Mouse (Mus musculus) limb, embryonic 12.5 days (tissue): Measurements from ENCODE around the gene Mrgpre. TPM values are rescaled to one million over a fixed set of nuclear protein-coding genes. Genes with fewer than 3 reads are reported as not detected.

Source experiments
- ATAC-seq: fragments of 200-750 bp; cut with Nextera tagmentation; 2 replicates; pipeline ENCODE4 v1.8.0; 2017; ENCODE audit warnings: low read depth, moderate TSS enrichment; ENCODE audit not compliant: insufficient number of reproducible peaks, insufficient read depth, low FRiP score, low TSS enrichment
- H3K27ac ChIP-seq: fragments of 300-500 bp; sonication (generic); 2 replicates; pipeline ENCODE4 v1.5.1; 2016; ENCODE audit warnings: mild to moderate bottlenecking, moderate library complexity
- H3K27me3 ChIP-seq: fragments of 300-500 bp; sonication (generic); 2 replicates; pipeline ENCODE4 v1.6.1; 2016; ENCODE audit warnings: mild to moderate bottlenecking, moderate library complexity
- H3K36me3 ChIP-seq: fragments of 300-500 bp; sonication (generic); 2 replicates; pipeline ENCODE4 v1.6.1; 2016; ENCODE audit warnings: mild to moderate bottlenecking, moderate library complexity
- H3K4me1 ChIP-seq: fragments of 300-500 bp; sonication (generic); replicated peaks from 2 replicates; pipeline ENCODE4 v1.6.1; 2016
- H3K4me2 ChIP-seq: fragments of 300-500 bp; sonication (generic); 2 replicates; pipeline ENCODE4 v1.6.1; 2016; ENCODE audit warnings: mild to moderate bottlenecking, moderate library complexity
- H3K4me3 ChIP-seq: fragments of 300-500 bp; sonication (generic); replicated peaks from 2 replicates; pipeline ENCODE4 v1.5.1; 2016; ENCODE audit warnings: mild to moderate bottlenecking
- H3K9ac ChIP-seq: fragments of 300-500 bp; sonication (generic); replicated peaks from 2 replicates; pipeline ENCODE4 v1.6.1; 2016; ENCODE audit warnings: mild to moderate bottlenecking, moderate library complexity
- H3K9me3 ChIP-seq: fragments of 300-500 bp; sonication (generic); 2 replicates; pipeline ENCODE4 v1.6.1; 2016; ENCODE audit warnings: mild to moderate bottlenecking, moderate library complexity
- WGBS: fragments of 180-500 bp; shearing (Covaris S2); methylation state at CpG from one replicate; pipeline ENCODE4 v1.1.7; 2016; 5-methylcytosine and 5-hydroxymethylcytosine counted together
- polyA plus RNA-seq: library from polyadenylated mRNA; unstranded; fragments of >200 nt; fragmentation: Nextera tagmentation; extraction: Ambion mirVana; gene quantifications from 2 replicates; pipeline ENCODE4 v1.2.1, GENCODE M21; 2016

The Mrgpre gene
- polyA plus RNA-seq, 1 experiment from 2014 or later, result 1.2 TPM

DNA sequence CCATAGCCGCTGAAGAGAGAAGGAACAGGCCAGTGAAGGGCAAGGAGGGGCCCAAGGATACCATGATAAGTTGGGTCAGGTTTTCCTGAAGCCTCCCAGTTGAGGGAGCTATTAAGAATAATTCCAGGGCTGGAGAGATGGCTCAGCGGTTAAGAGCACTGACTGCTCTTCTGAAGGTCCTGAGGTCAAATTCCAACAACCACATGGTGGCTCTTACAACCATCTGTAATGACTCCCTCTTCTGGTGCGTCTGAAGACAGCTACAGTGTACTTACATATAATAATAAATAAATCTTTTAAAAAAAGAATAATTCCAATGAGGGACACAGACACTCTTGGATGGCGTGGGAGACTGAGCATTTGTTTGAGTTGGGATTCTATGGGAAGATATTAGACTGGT is 34.9 kb upstream of the Mrgpre start:
- no peak overlapping the region for H3K9ac ChIP-seq
- 77% methylated on average over 4 of the region's 4 CpGs for WGBS
- peaks cover 11% of the 10 kb centered on the region for H3K4me1 ChIP-seq
- H3K4me2 ChIP-seq, result no peak overlapping the region
- no peak overlapping the region for H3K27ac ChIP-seq
- H3K9me3 ChIP-seq, result no peaks in the 10 kb centered on the region
- H3K4me3 ChIP-seq, result no peak overlapping the region
- ATAC-seq, result no peak
- peaks cover 44% of the 10 kb centered on the region for H3K36me3 ChIP-seq
- H3K27me3 ChIP-seq, result no peaks in the 10 kb centered on the region

DNA sequence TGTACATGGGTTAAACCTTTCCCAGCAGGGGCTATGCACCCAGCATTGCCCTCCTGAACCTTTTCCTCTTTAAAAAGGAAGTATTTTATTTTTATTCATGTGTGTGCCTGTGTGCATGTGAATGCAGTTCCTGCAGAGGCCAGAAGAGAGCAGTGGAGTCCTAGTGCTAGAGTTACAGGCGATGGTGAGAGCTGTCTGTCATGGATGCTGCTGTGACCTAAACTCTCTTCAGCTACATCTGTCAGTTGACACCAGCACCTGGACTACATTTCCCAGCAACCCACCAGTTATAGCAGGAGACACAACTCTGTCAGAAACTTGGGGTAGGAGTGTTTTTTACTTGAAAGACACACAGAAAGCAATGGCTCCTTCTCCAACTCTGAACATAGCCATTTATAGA is 24.6 kb upstream of the Mrgpre start:
- no peak overlapping the region for H3K4me3 ChIP-seq
- H3K9ac ChIP-seq, result no peak overlapping the region
- H3K27ac ChIP-seq, result no peak overlapping the region
- no peaks in the 10 kb centered on the region for H3K9me3 ChIP-seq
- no peaks in the 10 kb centered on the region for H3K4me1 ChIP-seq
- 56% methylated on average over 1 of the region's 1 CpGs for WGBS
- ATAC-seq, result no peak
- no peaks in the 10 kb centered on the region for H3K27me3 ChIP-seq
- H3K4me2 ChIP-seq, result no peak overlapping the region
- H3K36me3 ChIP-seq, result peaks cover 94% of the 10 kb centered on the region

DNA sequence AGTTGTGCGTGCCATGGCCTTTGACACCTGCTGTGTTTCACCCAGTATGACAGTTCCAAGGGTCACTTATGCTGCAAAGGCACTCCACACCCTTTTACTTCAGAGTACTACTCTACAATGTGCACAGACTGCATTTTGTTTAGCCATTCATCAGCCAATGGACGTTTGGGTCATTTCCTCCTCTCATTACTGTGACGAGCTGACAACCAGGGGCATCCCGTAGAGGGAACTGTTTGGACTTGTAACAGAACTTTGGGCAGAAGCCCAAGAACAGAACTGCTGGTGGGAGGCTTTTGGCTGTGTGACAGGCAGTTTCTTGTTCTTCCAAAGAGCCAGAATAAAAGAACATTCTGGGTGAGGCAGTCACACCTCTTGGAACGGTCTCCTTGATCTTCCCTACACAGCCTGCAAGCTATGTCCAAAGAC is 20.9 kb upstream of the Mrgpre start:
- Histone ChIP-seq H3K27me3 (no peaks in the 10 kb centered on the region), H3K27ac (no peak overlapping the region), H3K9ac (no peak overlapping the region), H3K36me3 (peaks cover 95% of the 10 kb centered on the region), H3K4me1 (no peaks in the 10 kb centered on the region), H3K4me2 (no peak overlapping the region), H3K9me3 (no peaks in the 10 kb centered on the region), H3K4me3 (no peak overlapping the region)
- 77% methylated on average over 5 of the region's 5 CpGs for WGBS
- no peak for ATAC-seq

DNA sequence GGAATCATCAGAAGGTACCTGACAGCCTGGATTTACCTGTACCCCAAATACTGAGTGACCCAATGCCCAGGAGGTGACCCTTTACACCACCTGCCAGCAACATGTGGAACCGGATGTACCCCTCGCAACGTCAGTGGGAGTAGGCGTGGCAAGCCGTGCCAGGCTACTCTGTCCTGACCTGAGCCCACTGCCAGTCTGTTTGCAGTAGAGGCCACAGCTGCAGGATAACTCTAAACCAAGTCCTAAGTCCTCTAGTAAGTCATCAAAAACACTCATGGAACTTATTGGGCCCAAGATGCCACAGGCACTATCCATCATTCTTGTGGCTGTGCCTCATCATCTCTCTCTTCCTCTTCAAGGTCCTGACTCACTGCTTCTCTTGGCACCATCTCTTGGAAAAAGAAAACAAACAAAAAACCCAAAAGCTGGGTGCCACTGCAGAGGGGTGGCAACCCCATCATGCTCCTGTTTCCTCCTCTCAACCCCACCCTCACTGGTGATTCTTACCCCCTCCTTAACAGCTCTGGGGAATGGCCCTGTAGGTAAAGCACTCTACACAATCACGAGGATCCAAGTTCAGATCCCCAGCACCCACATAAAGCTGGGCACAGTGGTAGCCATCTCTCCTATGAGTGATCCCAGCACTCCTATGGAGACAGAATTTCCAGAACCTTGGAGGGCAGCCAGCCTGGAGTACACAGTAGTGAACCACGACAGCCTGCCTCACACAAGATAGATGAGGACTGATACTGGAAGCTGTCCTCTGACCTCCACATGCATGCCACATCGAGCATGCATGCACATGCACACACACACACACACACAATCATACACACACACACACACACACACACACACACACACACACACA is 17.1 kb upstream of the Mrgpre start:
- no peak overlapping the region for H3K27ac ChIP-seq
- H3K4me2 ChIP-seq, result no peak overlapping the region
- H3K4me3 ChIP-seq, result no peak overlapping the region
- no peaks in the 10 kb centered on the region for H3K9me3 ChIP-seq
- H3K36me3 ChIP-seq, result peaks cover 95% of the 10 kb centered on the region
- H3K4me1 ChIP-seq, result no peaks in the 10 kb centered on the region
- WGBS, result 92% methylated on average over 8 of the region's 8 CpGs
- no peak overlapping the region for H3K9ac ChIP-seq
- no peak for ATAC-seq
- H3K27me3 ChIP-seq, result no peaks in the 10 kb centered on the region

GRCm38 (mm10) chr7:143800770-143801169 is 16.5 kb upstream of the Mrgpre start:
- no peak for ATAC-seq
- H3K4me3 ChIP-seq, result no peak overlapping the region
- 75% methylated on average over 1 of the region's 1 CpGs for WGBS
- H3K9me3 ChIP-seq, result no peaks in the 10 kb centered on the region
- H3K9ac ChIP-seq, result no peak overlapping the region
- H3K36me3 ChIP-seq, result peaks cover 95% of the 10 kb centered on the region
- no peak overlapping the region for H3K27ac ChIP-seq
- H3K27me3 ChIP-seq, result no peaks in the 10 kb centered on the region
- no peak overlapping the region for H3K4me2 ChIP-seq
- H3K4me1 ChIP-seq, result no peaks in the 10 kb centered on the region

- Histone ChIP-seq H3K4me2 (no peak overlapping the region), H3K4me3 (no peak overlapping the region), H3K9me3 (no peaks in the 10 kb centered on the region), H3K27ac (no peak overlapping the region), H3K27me3 (no peaks in the 10 kb centered on the region), H3K9ac (no peak overlapping the region), H3K4me1 (no peaks in the 10 kb centered on the region), H3K36me3 (peaks cover 91% of the 10 kb centered on the region)
- no peak for ATAC-seq
- 88% methylated on average over 4 of the region's 4 CpGs for WGBS
Observed at GRCm38 (mm10) chr7:143798783-143799182, 14.5 kb upstream of the Mrgpre start.

- WGBS, result 61% methylated on average over 4 of the region's 4 CpGs
- no peak overlapping the region for H3K4me2 ChIP-seq
- H3K4me1 ChIP-seq, result no peaks in the 10 kb centered on the region
- H3K27me3 ChIP-seq, result no peaks in the 10 kb centered on the region
- peaks cover 35% of the 10 kb centered on the region for H3K36me3 ChIP-seq
- H3K4me3 ChIP-seq, result no peak overlapping the region
- no peak for ATAC-seq
- H3K9me3 ChIP-seq, result no peaks in the 10 kb centered on the region
- no peak overlapping the region for H3K27ac ChIP-seq
- no peak overlapping the region for H3K9ac ChIP-seq
Observed at GRCm38 (mm10) chr7:143793121-143793520, 8.8 kb upstream of the Mrgpre start.

- no peak for ATAC-seq
- no peak overlapping the region for H3K27ac ChIP-seq
- no peaks in the 10 kb centered on the region for H3K9me3 ChIP-seq
- no peak overlapping the region for H3K9ac ChIP-seq
- no peaks in the 10 kb centered on the region for H3K4me1 ChIP-seq
- peaks cover 28% of the 10 kb centered on the region for H3K36me3 ChIP-seq
- H3K4me3 ChIP-seq, result no peak overlapping the region
- H3K27me3 ChIP-seq, result no peaks in the 10 kb centered on the region
- no peak overlapping the region for H3K4me2 ChIP-seq
- WGBS, result 81% methylated on average over 6 of the region's 6 CpGs
Observed at GRCm38 (mm10) chr7:143792336-143792985, 8.2 kb upstream of the Mrgpre start.

GRCm38 (mm10) chr7:143783378-143783995 is 813 bp downstream of the Mrgpre start:
- H3K4me3 ChIP-seq, result peak overlapping the region; percentile 43
- peak overlapping the region; percentile 63 for H3K9ac ChIP-seq
- ATAC-seq, result peak; percentile 26; the same call in 1 of the 2 replicates
- WGBS, result 21% methylated on average over 5 of the region's 6 CpGs
- no peaks in the 10 kb centered on the region; the same call in 1 of the 2 replicates for H3K27me3 ChIP-seq
- peaks cover 22% of the 10 kb centered on the region for H3K4me1 ChIP-seq
- peak overlapping the region; percentile 69 for H3K4me2 ChIP-seq
- H3K9me3 ChIP-seq, result no peaks in the 10 kb centered on the region
- peak overlapping the region; percentile 80 for H3K27ac ChIP-seq
- 0 out of 2 replicates have a peak, but pooled peaks cover 5% of the 10 kb centered on the region for H3K36me3 ChIP-seq

DNA sequence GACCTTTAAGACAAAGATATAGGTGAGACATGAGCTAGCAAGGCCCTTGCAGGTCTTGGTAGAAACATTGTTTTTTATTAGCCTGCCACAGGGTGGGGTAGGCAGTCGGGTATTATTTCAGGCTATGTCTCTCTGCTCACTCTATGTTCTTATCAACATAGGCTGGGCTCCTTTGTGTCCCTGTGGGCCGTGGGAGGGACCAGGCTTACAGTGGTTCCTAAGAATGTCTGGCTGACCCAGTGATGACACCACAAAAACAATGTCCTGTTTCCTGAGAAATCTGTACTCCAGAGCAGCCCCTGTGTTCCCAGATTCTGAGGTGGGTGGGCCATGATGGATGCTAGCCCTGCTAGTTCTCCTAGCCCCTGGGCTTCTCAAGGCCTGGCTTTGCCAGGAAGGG is 6.9 kb downstream of the Mrgpre start:
- WGBS, result 69% methylated on average over 2 of the region's 2 CpGs
- no peak for ATAC-seq

DNA sequence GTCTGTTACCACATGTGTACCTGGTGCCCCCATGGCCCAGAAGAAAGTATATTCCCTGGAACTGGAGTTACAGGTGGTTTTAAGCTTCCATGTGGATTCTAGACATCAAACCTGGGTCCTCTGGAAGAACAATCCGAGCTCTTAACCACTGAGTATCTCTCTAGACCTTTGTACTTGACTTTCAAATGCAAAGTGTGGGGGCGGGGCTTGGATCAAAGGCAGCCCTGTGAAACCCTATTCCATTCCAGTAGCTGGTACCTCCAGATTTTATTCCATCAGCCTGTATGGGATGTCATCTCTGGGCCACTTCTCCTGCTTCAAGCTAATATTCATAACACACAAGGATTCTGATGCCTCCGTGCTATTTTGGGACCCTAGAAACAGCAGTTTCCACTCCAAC is 8.2 kb downstream of the Mrgpre start:
- no peak overlapping the region for H3K27ac ChIP-seq
- 0 out of 2 replicates have a peak, but pooled peaks cover 4% of the 10 kb centered on the region for H3K36me3 ChIP-seq
- WGBS, result 29% methylated on average over 3 of the region's 3 CpGs
- H3K4me2 ChIP-seq, result no peak overlapping the region
- no peaks in the 10 kb centered on the region for H3K27me3 ChIP-seq
- H3K4me3 ChIP-seq, result no peak overlapping the region
- H3K9ac ChIP-seq, result no peak overlapping the region
- no peak for ATAC-seq
- H3K9me3 ChIP-seq, result no peaks in the 10 kb centered on the region
- no peaks in the 10 kb centered on the region for H3K4me1 ChIP-seq

More for the DNA sequence above, 6.9 kb downstream of the Mrgpre start:
- Histone ChIP-seq H3K4me3 (no peak overlapping the region), H3K9ac (no peak overlapping the region), H3K9me3 (no peaks in the 10 kb centered on the region), H3K36me3 (0 out of 2 replicates have a peak, but pooled peaks cover 5% of the 10 kb centered on the region), H3K27me3 (no peaks in the 10 kb centered on the region), H3K27ac (no peak overlapping the region), H3K4me2 (no peak overlapping the region), H3K4me1 (no peaks in the 10 kb centered on the region)
